Mouse (Mus musculus): ENCODE measurements around the gene Sart1. TPM values are rescaled to one million over a fixed set of nuclear protein-coding genes. Genes with fewer than 3 reads are reported as not detected.
A peak's percentile ranks its signal among the peaks of the same experiment; 100 is the strongest.

Gene Sart1
- total RNA-seq, 2 experiments from 2014 or later, result 84.0 to 85.4 TPM

DNA sequence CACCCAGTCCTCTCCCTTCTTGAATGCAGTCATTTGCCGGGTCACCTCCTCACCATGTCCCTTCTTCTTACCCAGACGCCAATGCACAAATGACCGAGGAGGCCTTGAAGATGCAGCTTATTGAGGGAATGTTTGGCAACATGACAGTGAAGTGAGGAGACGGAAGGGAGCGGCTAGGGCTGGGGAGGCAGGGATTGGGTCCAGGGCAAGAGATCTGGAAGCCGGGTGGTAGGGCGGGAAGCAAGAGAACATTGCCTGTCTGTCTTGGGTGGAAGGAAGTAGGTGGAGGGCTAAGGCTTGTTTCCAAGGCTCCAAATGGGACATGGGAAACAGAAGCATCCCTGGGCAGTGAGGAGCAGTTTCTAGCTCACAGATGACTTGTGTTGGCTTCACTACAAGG lies 47.1 kb downstream of the Sart1 start:
- DNase-seq (ENCODE audit: low spot score in 2 of 2), result no peak
- intact Hi-C loops (cut with DNase I), result no loop called here

- DNase-seq (ENCODE audit: low spot score in 2 of 2), result peak; percentile 79 to 83
- intact Hi-C loops (cut with DNase I), result no loop called here
Measured at GRCm38 (mm10) chr19:5337975-5338374, 50.5 kb downstream of the Sart1 start.

- no peak for DNase-seq (ENCODE audit: low spot score in 2 of 2)
- intact Hi-C loops (cut with DNase I), result no loop called here
Measured at GRCm38 (mm10) chr19:5335441-5335840, 53.1 kb downstream of the Sart1 start, which contains the start of gene Catsper1. TSS of gene Catsper1 (plus strand) at chr19:5335741.

DNA sequence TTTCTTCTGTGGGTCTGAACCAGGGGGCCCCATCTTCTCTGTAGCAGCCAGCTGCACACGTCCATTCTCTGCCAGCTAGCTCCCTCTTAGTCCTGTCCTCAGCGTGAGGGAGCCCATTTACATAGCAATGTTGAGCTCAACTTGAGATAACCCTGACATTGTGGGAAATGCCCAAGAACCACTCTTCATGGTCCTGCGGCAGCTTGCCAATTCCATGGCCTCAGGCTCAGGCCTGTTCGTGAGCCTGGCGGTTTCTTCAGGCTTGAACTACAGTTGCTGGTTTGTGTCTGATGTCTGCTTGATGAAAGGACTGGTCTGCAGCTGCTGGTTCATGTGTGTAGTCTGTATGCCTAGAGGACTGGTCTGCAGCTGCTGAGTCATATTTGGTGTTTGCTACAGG lies 53.8 kb downstream of the Sart1 start:
- DNase-seq (ENCODE audit: low spot score in 2 of 2), result peak in 1 of 2 experiments; percentile 13
- intact Hi-C loops (cut with DNase I), result no loop called here

DNA sequence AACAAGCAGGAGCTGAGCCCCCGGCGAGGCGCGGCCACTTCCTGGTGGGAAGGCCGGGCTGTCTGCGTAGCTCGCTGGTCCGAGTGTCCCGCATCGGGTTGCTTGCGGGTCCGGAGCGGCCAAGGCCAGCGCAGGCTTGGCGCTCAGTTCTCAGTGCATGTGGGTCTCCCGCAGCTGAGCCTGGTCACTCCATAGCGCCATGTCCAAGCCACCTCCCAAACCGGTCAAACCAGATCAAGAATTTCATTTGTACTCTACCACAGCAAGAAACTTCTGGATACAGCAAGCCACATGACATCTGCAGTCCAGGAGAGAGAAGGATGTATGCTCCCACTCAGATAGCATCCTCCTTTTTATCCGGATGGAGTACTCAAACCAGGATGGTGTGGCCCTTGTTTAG lies 60.5 kb downstream of the Sart1 start:
- intact Hi-C loops (cut with DNase I), result no loop called here
- DNase-seq (ENCODE audit: low spot score in 2 of 2), result no peak

Other genes with a start within 250 kb of the Sart1 start
- 10 to 100 TPM; 66.2 to 69.4 TPM for gene Pacs1, start 115.6 kb downstream of the Sart1 start, total RNA-seq (2021)
- 100 to 1,000 TPM; 192 to 194 TPM for gene Sf3b2, start 93.2 kb downstream of the Sart1 start, total RNA-seq (2021)
- 100 to 1,000 TPM; 106 to 107 TPM for gene Gal3st3, start 90.4 kb downstream of the Sart1 start, total RNA-seq (2021)
- gene Catsper1, start 53.0 kb downstream of the Sart1 start, total RNA-seq (2021), result not detected
- 10 to 100 TPM; 15.4 to 17.9 TPM for gene Cst6, start 39.1 kb downstream of the Sart1 start, total RNA-seq (2021)
- gene Eif1ad, start 22.0 kb downstream of the Sart1 start, total RNA-seq (2021), result 10 to 100 TPM; 24.3 to 24.5 TPM
- 10 to 100 TPM; 91.6 to 99.4 TPM for gene Banf1, start 21.5 kb downstream of the Sart1 start, total RNA-seq (2021)
- under 1 TPM in 1 of 2 experiments, not detected in 1; 0.29 TPM for gene Tsga10ip, start 13.8 kb upstream of the Sart1 start, total RNA-seq (2021)
- 100 to 1,000 TPM; 168 to 192 TPM for gene Drap1, start 36.3 kb upstream of the Sart1 start, total RNA-seq (2021)
- gene AI837181, start 36.4 kb upstream of the Sart1 start, total RNA-seq (2021), result 10 to 100 TPM; 60.8 to 63.3 TPM
- not detected for gene Fosl1, start 58.8 kb upstream of the Sart1 start, total RNA-seq (2021)
- 10 to 100 TPM; 25.8 to 26.3 TPM for gene Ccdc85b, start 69.2 kb upstream of the Sart1 start, total RNA-seq (2021)
- 10 to 100 TPM; 82.9 to 86.6 TPM for gene Fibp, start 71.9 kb upstream of the Sart1 start, total RNA-seq (2021)
- gene Ctsw, start 79.8 kb upstream of the Sart1 start, total RNA-seq (2021), result 1 to 10 TPM; 2.2 to 2.7 TPM
- gene Efemp2, start 85.3 kb upstream of the Sart1 start, total RNA-seq (2021), result 10 to 100 TPM; 14.5 to 15.9 TPM
- 10 to 100 TPM; 33.7 to 37.0 TPM for gene Mus81, start 99.7 kb upstream of the Sart1 start, total RNA-seq (2021)
- 1,000 to 10,000 TPM; 1,767 to 1,844 TPM for gene Cfl1, start 101.8 kb upstream of the Sart1 start, total RNA-seq (2021)
- gene 1700020D05Rik, start 115.1 kb upstream of the Sart1 start, total RNA-seq (2021), result 1 to 10 TPM; 5.9 to 6.0 TPM
- 10 to 100 TPM; 78.7 to 83.6 TPM for gene Snx32, start 121.8 kb upstream of the Sart1 start, total RNA-seq (2021)
- gene Ovol1, start 171.9 kb upstream of the Sart1 start, total RNA-seq (2021), result not detected
- gene Ap5b1, start 179.3 kb upstream of the Sart1 start, total RNA-seq (2021), result 1 to 10 TPM; 7.4 to 8.2 TPM
- gene Rnaseh2c, start 213.2 kb upstream of the Sart1 start, total RNA-seq (2021), result 10 to 100 TPM; 83.1 to 98.5 TPM
- 10 to 100 TPM; 76.1 to 81.7 TPM for gene Kat5, start 221.5 kb upstream of the Sart1 start, total RNA-seq (2021)
- gene Rela, start 248.8 kb upstream of the Sart1 start, total RNA-seq (2021), result 10 to 100 TPM; 22.0 to 23.9 TPM